Mouse (Mus musculus) gastrocnemius, adult 18-20 months (tissue): Measurements from ENCODE around the gene Kif5a. TPM values are rescaled to one million over a fixed set of nuclear protein-coding genes. Genes with fewer than 3 reads are reported as not detected.

Source experiments
- DNase-seq: peaks from one replicate; pipeline ENCODE4 v3.0.0; 2021; ENCODE audit warnings: low spot score
- total RNA-seq, 2 experiments: library from RNA; stranded (reverse); gene quantifications; 2 replicates each; pipeline ENCODE4 v1.2.3; 2021

Kif5a gene
- total RNA-seq, 2 experiments from 2014 or later, result 0.21 to 0.37 TPM

GRCm38 (mm10) chr10:127217177-127217576 is 46.0 kb downstream of the Kif5a start:
- DNase-seq, result no peak

GRCm38 (mm10) chr10:127216456-127216855 is 46.7 kb downstream of the Kif5a start:
- no peak for DNase-seq

- DNase-seq, result no peak
Measured at GRCm38 (mm10) chr10:127214422-127214803, 48.7 kb downstream of the Kif5a start.

GRCm38 (mm10) chr10:127213704-127214421 is 49.3 kb downstream of the Kif5a start:
- DNase-seq, result no peak

- DNase-seq, result no peak
Measured at GRCm38 (mm10) chr10:127213272-127213671, 49.9 kb downstream of the Kif5a start.

- peak; percentile 88 for DNase-seq
Measured at GRCm38 (mm10) chr10:127211414-127211854, 51.7 kb downstream of the Kif5a start, which contains the start of gene Pip4k2c. Gene Pip4k2c, minus strand, starts transcription at chr10:127211585.

- DNase-seq, result no peak
Measured at GRCm38 (mm10) chr10:127210961-127211405, 52.2 kb downstream of the Kif5a start.

- no peak for DNase-seq
Measured at GRCm38 (mm10) chr10:127209928-127210570, 53.1 kb downstream of the Kif5a start.

GRCm38 (mm10) chr10:127208921-127209320 is 54.2 kb downstream of the Kif5a start:
- no peak for DNase-seq

- no peak for DNase-seq
Measured at GRCm38 (mm10) chr10:127205373-127205772, 57.8 kb downstream of the Kif5a start.

- DNase-seq, result no peak
Measured at GRCm38 (mm10) chr10:127204589-127204988, 58.6 kb downstream of the Kif5a start.

GRCm38 (mm10) chr10:127203106-127203505 is 60.0 kb downstream of the Kif5a start:
- DNase-seq, result no peak

- no peak for DNase-seq
Measured at GRCm38 (mm10) chr10:127200279-127200678, 62.9 kb downstream of the Kif5a start.

GRCm38 (mm10) chr10:127199474-127199873 is 63.7 kb downstream of the Kif5a start:
- DNase-seq, result no peak

- no peak for DNase-seq
Measured at GRCm38 (mm10) chr10:127199068-127199467, 64.1 kb downstream of the Kif5a start.

- no peak for DNase-seq
Measured at GRCm38 (mm10) chr10:127198492-127198891, 64.7 kb downstream of the Kif5a start.

- no peak for DNase-seq
Measured at GRCm38 (mm10) chr10:127197505-127198110, 65.5 kb downstream of the Kif5a start.

GRCm38 (mm10) chr10:127197104-127197503 is 66.0 kb downstream of the Kif5a start:
- DNase-seq, result no peak

GRCm38 (mm10) chr10:127196392-127196791 is 66.8 kb downstream of the Kif5a start:
- peak; percentile 74 for DNase-seq

GRCm38 (mm10) chr10:127195328-127196129 is 67.6 kb downstream of the Kif5a start, which contains the start of gene Dtx3:
Gene Dtx3, minus strand, starts transcription at chr10:127195728.
- DNase-seq, result no peak
